Mouse (Mus musculus): ENCODE measurements around the gene Slc25a28. TPM values are rescaled to one million over a fixed set of nuclear protein-coding genes. Genes with fewer than 3 reads are reported as not detected.
A peak's percentile ranks its signal among the peaks of the same experiment; 100 is the strongest.

Slc25a28 gene
- 10.8 and 14.4 TPM in 2 replicates for polyA plus RNA-seq (2015; fragmentation: Nextera tagmentation; extraction: Ambion mirVana)

DNA sequence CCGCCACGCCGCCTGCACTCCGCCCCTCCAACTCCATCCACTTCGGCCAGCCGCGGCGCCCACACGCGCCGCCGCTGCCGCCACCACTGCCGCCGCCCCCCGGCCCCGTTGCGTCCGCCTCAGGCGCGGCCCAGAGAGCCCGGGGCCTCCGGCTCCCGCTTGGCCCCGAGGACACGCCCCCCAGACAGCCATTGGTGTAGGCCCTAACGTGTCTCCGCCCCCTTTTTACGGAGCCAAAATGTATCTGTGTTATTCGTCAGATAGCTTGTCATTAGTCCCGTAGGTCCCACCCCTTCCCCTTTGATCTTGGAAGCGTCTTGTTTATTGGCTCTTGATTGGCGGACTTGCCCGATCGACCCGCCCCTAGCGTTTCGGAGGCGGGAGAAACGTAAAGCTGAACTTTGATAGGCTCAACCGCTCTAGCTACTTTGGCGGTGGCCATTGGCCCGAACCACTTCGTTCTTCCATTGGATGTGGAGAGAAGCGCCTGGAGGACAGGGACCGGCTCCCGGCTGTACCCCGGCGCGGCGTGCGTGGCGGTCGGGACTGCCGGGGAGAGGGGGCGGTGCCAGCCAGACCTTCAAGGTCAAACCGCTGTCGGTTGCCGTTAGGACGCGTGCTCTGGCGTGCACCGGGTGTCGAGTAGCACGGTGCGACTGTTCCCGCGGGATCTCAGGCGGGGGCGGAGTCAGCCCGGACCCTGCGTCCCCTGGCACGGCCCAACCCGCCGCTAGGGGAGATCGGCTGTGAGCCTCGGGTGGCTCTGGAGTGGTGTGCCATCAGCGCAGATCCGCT is at the start of gene Slc25a28:
Gene Slc25a28, minus strand, starts transcription at position 152 of the 795 bp plus-strand sequence.
- peak within 1 kb of the TSS; percentile 90 for H3K9ac ChIP-seq (replicated peaks)
- peak within 1 kb of the TSS; percentile 93 for H3K4me3 ChIP-seq (replicated peaks)
- no peaks in the 10 kb centered on the region for H3K36me3 ChIP-seq
- H3K9me3 ChIP-seq = no peaks in the 10 kb centered on the region
- WGBS = under 1% methylated on average over 72 of the region's 79 CpGs
- H3K27me3 ChIP-seq = peaks cover 7% of the 10 kb centered on the region; the same call in 1 of the 2 replicates
- peaks cover 23% of the 10 kb centered on the region for H3K4me1 ChIP-seq (replicated peaks)
- peak within 1 kb of the TSS; percentile 94 for H3K27ac ChIP-seq
- H3K4me2 ChIP-seq (replicated peaks) = peak within 1 kb of the TSS; percentile 83
- peak; percentile 97 for ATAC-seq

DNA sequence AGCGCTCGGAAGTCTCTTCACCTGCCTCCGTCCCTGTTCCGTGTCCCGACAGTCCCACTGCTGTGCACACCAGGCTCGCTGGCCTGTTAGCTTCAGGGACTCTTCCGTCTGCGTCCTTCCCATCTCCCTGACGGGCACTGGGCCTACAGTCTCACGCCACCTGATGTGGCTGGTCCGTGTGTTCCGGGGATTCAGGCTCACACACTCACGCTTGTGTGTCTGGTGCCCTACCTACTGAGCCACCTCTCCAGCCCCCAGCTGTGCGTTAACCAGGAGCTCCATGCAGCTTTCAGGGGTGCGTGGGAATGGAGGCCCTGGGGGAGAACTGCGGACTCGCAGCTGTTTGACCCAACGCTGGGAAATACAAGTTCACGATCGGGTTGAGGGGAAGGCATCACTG is 49.5 kb upstream of the Slc25a28 start:
- 91% methylated on average over 20 of the region's 20 CpGs for WGBS
- Histone ChIP-seq H3K36me3 (peaks cover 79% of the 10 kb centered on the region), H3K4me1 (replicated peaks) (no peaks in the 10 kb centered on the region)

DNA sequence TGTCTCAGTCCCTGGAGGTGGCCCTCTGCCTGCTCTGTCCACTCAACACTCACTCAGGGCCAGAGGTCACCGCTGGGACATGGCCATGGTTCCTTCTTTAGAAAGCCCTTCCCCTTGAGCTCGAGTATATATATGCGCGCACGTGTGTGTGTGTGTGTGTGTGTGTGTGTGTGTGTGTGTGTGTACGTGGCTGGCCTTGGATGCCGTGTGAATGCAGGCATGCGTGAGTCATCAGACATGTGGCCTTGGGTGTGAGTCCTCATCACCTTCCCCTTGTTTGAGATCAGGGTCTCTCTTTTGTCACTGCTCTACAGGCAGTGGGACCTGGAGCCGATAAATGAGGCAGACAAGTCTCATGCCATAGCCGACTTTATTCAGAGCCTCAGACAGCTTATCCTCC is 48.8 kb upstream of the Slc25a28 start:
- H3K36me3 ChIP-seq = peaks cover 84% of the 10 kb centered on the region
- no peak overlapping the region for H3K27ac ChIP-seq
- H3K9me3 ChIP-seq = no peaks in the 10 kb centered on the region
- no peak overlapping the region for H3K4me3 ChIP-seq (replicated peaks)
- H3K27me3 ChIP-seq = no peaks in the 10 kb centered on the region
- no peaks in the 10 kb centered on the region for H3K4me1 ChIP-seq (replicated peaks)
- 87% methylated on average over 10 of the region's 10 CpGs for WGBS
- H3K4me2 ChIP-seq (replicated peaks) = no peak overlapping the region
- ATAC-seq = no peak
- H3K9ac ChIP-seq (replicated peaks) = no peak overlapping the region

More for the DNA sequence above, 49.5 kb upstream of the Slc25a28 start:
- Histone ChIP-seq H3K4me2 (replicated peaks) (no peak overlapping the region), H3K27ac (no peak overlapping the region), H3K27me3 (no peaks in the 10 kb centered on the region), H3K9ac (replicated peaks) (no peak overlapping the region), H3K9me3 (no peaks in the 10 kb centered on the region), H3K4me3 (replicated peaks) (no peak overlapping the region)
- no peak for ATAC-seq

DNA sequence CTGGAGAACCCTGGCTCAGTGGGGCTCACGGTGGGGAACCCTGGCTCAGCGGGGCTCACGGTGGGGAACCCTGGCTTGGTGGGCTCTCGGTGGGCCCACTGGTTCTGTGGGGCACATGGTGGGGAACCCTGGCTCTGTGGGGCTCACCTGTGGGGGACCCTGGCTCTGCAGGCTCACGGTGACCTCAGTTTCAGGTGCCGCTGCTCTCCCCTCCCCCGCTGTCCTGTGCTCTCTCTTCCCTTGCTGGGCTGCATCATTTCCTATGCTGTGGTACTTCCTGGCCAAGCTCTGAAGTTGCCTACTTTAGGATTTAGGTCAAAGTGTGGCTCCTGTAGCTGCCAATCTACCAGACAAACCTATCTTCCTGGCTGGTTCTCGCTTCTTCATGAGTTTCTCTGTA is 48.2 kb upstream of the Slc25a28 start:
- no peaks in the 10 kb centered on the region for H3K4me1 ChIP-seq (replicated peaks)
- 82% methylated on average over 8 of the region's 8 CpGs for WGBS

DNA sequence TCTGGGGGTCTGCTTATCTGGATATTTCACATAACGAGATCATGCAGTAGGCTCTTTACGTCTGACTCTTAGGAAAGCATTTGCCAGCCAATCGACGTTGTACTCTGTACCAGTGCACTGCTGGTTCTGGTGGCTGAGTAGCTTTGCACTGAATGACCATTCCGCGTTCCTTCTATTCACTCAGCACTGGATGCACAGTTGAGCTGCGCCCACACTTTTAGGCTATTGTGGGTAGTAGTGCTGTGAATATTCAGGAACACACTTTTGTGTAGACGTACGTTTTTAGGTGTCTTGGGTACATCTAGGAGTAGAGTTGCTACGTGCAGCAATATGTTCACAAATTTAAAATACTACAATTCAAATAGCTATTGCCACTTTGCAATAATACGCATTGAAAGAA is 45.4 kb upstream of the Slc25a28 start:
- Histone ChIP-seq H3K27me3 (no peaks in the 10 kb centered on the region), H3K9ac (replicated peaks) (no peak overlapping the region), H3K9me3 (no peaks in the 10 kb centered on the region), H3K27ac (no peak overlapping the region), H3K4me3 (replicated peaks) (no peak overlapping the region), H3K4me1 (replicated peaks) (no peaks in the 10 kb centered on the region), H3K4me2 (replicated peaks) (no peak overlapping the region), H3K36me3 (peaks cover 72% of the 10 kb centered on the region)
- 95% methylated on average over 11 of the region's 11 CpGs for WGBS
- no peak for ATAC-seq

More for the DNA sequence above, 48.2 kb upstream of the Slc25a28 start:
- Histone ChIP-seq H3K36me3 (peaks cover 84% of the 10 kb centered on the region), H3K27ac (no peak overlapping the region), H3K4me2 (replicated peaks) (no peak overlapping the region), H3K9me3 (no peaks in the 10 kb centered on the region), H3K27me3 (no peaks in the 10 kb centered on the region), H3K4me3 (replicated peaks) (no peak overlapping the region), H3K9ac (replicated peaks) (no peak overlapping the region)
- no peak for ATAC-seq

DNA sequence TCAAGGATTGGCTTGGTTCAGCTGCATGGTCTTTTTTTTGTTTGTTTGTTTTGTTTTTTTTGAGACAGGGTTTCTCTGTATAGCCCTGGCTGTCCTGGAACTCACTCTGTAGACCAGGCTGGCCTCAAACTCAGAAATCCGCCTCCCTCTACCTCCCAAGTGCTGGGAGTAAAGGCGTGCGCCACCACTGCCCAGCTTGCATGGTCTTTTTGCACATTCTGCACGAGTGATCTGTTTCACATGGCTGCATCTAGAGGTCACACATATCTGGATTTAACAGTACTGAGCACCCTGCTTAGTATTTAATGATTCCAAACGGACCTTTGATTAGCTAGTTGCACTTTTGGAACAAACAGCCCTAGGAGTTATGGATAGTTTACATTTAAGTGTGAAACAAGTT is 37.3 kb upstream of the Slc25a28 start:
- Histone ChIP-seq H3K36me3 (peaks cover 36% of the 10 kb centered on the region), H3K4me2 (replicated peaks) (no peak overlapping the region), H3K4me3 (replicated peaks) (no peak overlapping the region), H3K9ac (replicated peaks) (no peak overlapping the region), H3K27ac (no peak overlapping the region), H3K4me1 (replicated peaks) (peaks cover 5% of the 10 kb centered on the region; the same call in 1 of the 2 replicates), H3K9me3 (no peaks in the 10 kb centered on the region), H3K27me3 (no peaks in the 10 kb centered on the region)
- no peak for ATAC-seq
- WGBS = 78% methylated on average over 5 of the region's 5 CpGs

DNA sequence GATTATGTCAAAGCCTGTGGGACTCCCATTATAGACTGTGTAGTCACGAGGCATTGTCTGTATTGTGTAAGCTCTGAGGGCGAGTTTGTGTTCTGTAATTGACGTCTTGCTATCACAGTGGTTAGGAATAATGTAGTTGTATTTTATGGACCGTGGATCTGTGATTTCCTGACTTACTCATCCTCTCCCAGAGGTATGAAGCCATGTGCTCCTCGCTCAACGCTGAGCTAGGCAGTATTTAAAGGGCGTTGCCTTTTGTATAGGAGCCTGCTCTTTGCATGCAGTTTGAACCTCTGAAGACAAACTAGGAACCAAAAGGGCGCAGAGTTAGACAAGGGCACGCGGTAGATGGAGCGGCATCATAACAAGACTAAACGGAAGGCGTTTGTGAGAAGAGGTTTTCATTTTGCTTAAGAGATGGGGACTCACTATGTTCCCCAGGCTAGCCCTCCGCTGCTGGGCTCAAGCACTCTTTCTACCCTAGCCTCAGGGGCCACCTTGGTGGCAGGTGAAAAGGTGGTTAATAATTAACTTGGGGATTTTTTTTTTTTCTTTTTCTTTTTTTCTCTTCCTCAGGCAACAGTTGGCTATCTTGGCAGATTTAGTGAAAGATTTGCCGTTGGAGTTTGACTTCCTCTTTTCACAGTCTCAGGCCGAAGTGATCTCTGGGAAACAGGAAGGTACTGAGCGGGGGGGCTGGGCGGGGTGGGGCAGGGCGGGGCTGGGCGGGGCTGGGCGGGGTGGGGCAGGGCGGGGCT is 36.7 kb upstream of the Slc25a28 start:
- WGBS = 65% methylated on average over 22 of the region's 22 CpGs
- no peaks in the 10 kb centered on the region for H3K9me3 ChIP-seq
- no peak overlapping the region for H3K4me3 ChIP-seq (replicated peaks)
- peaks cover 5% of the 10 kb centered on the region; the same call in 1 of the 2 replicates for H3K4me1 ChIP-seq (replicated peaks)
- H3K27me3 ChIP-seq = no peaks in the 10 kb centered on the region
- H3K9ac ChIP-seq (replicated peaks) = no peak overlapping the region
- H3K36me3 ChIP-seq = peaks cover 39% of the 10 kb centered on the region
- no peak overlapping the region for H3K4me2 ChIP-seq (replicated peaks)
- ATAC-seq = no peak
- H3K27ac ChIP-seq = no peak overlapping the region

DNA sequence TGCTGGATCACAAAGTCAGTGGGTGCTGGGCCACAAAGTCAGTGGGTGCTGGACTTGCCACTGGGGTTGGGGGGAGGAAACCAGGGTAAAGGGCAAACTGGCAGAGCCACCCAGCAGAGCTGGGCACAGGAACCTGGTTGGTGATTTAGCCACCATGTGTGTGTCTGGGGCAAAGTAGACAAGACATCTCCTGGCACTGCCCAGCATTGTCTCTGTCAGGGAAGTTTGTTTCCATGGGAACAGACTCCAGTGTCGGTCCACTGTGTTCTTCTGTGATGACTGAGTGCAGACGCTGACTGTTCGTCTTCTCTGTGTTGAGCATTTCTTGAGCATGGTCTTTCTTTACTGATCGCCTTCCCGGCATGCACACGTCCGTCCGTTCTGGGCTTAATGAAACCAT is 34.6 kb upstream of the Slc25a28 start:
- H3K4me3 ChIP-seq (replicated peaks) = no peak overlapping the region
- no peaks in the 10 kb centered on the region for H3K27me3 ChIP-seq
- no peaks in the 10 kb centered on the region for H3K9me3 ChIP-seq
- no peak overlapping the region for H3K4me2 ChIP-seq (replicated peaks)
- H3K9ac ChIP-seq (replicated peaks) = no peak overlapping the region
- peaks cover 5% of the 10 kb centered on the region; the same call in 1 of the 2 replicates for H3K4me1 ChIP-seq (replicated peaks)
- WGBS = 72% methylated on average over 8 of the region's 8 CpGs
- peaks cover 54% of the 10 kb centered on the region for H3K36me3 ChIP-seq
- ATAC-seq = no peak
- H3K27ac ChIP-seq = no peak overlapping the region

DNA sequence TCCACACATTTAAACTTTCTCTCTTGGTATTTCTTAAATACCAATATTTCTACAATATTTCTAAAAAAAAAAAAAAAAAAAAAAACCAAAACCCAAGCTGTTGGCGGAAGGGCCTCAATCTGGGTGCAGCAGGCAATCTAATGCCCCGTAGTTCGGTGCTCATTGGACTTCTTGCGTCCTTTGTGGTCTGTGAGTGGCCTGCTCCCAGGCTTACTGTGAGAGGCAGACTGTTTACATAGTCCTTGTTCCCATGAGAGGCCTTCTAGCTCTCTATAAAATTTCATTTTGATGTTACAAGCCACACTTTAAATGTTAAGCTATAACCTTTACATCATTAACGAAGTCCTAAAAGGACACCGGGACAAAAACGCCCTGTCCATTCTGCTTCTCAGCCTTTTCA is 33.5 kb upstream of the Slc25a28 start:
- no peak for ATAC-seq
- Histone ChIP-seq H3K9me3 (no peaks in the 10 kb centered on the region), H3K9ac (replicated peaks) (no peak overlapping the region), H3K4me3 (replicated peaks) (no peak overlapping the region), H3K4me1 (replicated peaks) (peaks cover 5% of the 10 kb centered on the region; the same call in 1 of the 2 replicates), H3K36me3 (peaks cover 58% of the 10 kb centered on the region), H3K27me3 (no peaks in the 10 kb centered on the region), H3K4me2 (replicated peaks) (no peak overlapping the region), H3K27ac (no peak overlapping the region)
- WGBS = 89% methylated on average over 7 of the region's 7 CpGs

DNA sequence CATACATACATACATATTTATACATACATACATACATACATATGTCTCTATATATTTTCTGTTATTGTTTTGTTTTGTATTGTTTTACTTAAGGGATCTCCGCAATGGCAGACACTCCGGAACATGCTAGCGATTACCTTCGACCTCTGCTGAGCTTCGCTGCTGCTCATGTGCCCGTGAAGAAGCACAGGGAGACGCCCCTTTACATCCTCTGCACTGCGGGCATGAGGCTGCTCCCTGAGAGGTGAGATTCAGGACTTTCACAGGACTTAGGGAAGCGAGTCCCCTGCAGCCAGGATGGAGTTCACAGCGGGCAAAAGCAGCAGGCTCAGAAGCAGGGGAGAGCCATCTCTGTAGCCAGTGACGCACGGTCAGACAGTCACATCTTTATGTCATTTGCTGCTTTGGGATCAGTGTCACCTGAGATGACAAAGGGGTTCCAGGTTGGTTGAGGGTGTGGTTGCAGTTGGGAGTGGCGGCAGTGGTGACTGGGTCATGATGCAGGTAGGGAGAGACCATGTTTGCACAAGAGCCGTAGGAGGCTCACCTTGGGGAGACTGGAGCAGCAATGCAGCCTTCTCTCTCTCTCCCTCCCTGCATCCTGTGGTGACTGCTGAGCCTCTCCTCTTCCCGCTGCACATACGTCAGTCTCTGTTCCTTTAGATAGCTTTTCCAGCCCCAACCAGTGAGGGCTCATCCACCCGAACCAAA is 30.3 kb upstream of the Slc25a28 start:
- 0 out of 2 replicates have a peak, but pooled peaks cover 3% of the 10 kb centered on the region for H3K9me3 ChIP-seq
- no peak overlapping the region for H3K4me3 ChIP-seq (replicated peaks)
- peaks cover 5% of the 10 kb centered on the region; the same call in 1 of the 2 replicates for H3K4me1 ChIP-seq (replicated peaks)
- peaks cover 65% of the 10 kb centered on the region for H3K36me3 ChIP-seq
- no peak for ATAC-seq
- no peak overlapping the region for H3K27ac ChIP-seq
- H3K4me2 ChIP-seq (replicated peaks) = no peak overlapping the region
- H3K27me3 ChIP-seq = no peaks in the 10 kb centered on the region
- 94% methylated on average over 17 of the region's 17 CpGs for WGBS
- no peak overlapping the region for H3K9ac ChIP-seq (replicated peaks)

DNA sequence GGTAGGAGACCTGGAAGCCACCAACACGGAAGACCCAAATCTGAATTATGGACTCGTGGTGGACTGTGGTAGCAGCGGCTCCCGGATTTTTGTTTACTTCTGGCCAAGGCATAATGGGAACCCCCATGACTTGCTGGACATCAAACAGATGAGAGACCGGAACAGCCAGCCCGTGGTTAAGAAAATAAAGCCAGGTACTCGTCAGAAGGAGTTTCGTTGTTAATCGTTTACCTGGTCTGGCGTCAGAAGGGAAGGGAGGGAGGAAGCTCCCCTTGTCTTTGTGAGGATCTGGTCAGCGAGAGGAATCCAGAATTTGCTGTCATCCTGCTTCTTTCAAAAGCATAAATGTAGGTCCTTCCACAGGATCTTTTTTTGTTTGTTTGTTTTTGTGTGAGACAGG is 29.5 kb upstream of the Slc25a28 start:
- 0 out of 2 replicates have a peak, but pooled peaks cover under 1% of the 10 kb centered on the region for H3K4me1 ChIP-seq (replicated peaks)
- H3K27me3 ChIP-seq = no peaks in the 10 kb centered on the region
- H3K27ac ChIP-seq = no peak overlapping the region
- no peak for ATAC-seq
- H3K4me3 ChIP-seq (replicated peaks) = no peak overlapping the region
- H3K9ac ChIP-seq (replicated peaks) = no peak overlapping the region
- 92% methylated on average over 11 of the region's 11 CpGs for WGBS
- H3K9me3 ChIP-seq = 0 out of 2 replicates have a peak, but pooled peaks cover 3% of the 10 kb centered on the region
- peaks cover 66% of the 10 kb centered on the region for H3K36me3 ChIP-seq
- H3K4me2 ChIP-seq (replicated peaks) = no peak overlapping the region

Measured in midbrain, embryonic 13.5 days (tissue).